Mouse (Mus musculus) megakaryocyte-erythroid progenitor cell, adult 5-6 weeks (primary cell): ENCODE results near the gene Ndufa8. TPM values are rescaled to one million over a fixed set of nuclear protein-coding genes. Genes with fewer than 3 reads are reported as not detected.

Experiments
- ATAC-seq: replicated peaks from 2 replicates; pipeline ENCODE4 v1.8.0; 2016; ENCODE audit warnings: mild to moderate bottlenecking, inconsistent platforms; ENCODE audit not compliant: severe bottlenecking, poor library complexity, low FRiP score, low TSS enrichment
- total RNA-seq, 2 experiments: library from RNA; stranded (forward) in 1 of 2; stranded (reverse) in 1 of 2; fragments of 200-1000, 215-1000 nt in 1 of 2; fragments of >200 nt in 1 of 2; fragmentation: Nextera tagmentation in 1 of 2; gene quantifications; 2 replicates each; pipeline ENCODE4 v1.2.3; 2014 to 2017

Gene Ndufa8
- total RNA-seq, 2 experiments from 2014 or later, result 52.5 to 160 TPM

- ATAC-seq, result no peak
These were observed 54.9 kb downstream of the Ndufa8 start for GRCm38 (mm10) chr2:35994303-35994702.

- no peak for ATAC-seq
These were observed 55.7 kb downstream of the Ndufa8 start for GRCm38 (mm10) chr2:35993481-35993880.

DNA sequence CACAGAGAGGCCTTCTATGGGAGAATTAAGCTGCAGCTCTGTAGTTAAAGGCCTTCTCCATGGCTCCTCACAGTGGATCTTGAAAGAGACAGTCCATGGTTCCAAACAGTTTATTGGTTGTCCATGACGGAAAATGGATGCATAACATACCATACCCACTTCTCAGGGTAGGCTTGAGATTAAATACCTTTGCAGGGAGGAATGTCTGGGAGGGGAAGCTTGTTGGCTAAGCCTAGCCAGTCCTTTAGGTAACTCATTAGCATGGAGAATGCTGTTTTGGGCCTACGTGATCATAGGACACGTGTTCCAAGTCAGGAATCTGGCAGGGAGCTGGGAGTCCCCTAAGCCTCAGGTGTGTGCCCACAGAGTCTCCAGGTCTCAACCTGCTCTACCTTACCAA, 56.9 kb downstream of the Ndufa8 start:
- ATAC-seq, result no peak

Other genes with a start within 250 kb of the Ndufa8 start
- gene Ttll11, start 69.5 kb downstream of the Ndufa8 start, total RNA-seq (2014; fragmentation: Nextera tagmentation), result 0.55 TPM in 1 of 2 replicates, not detected in the other
- gene Ttll11, start 69.5 kb downstream of the Ndufa8 start, total RNA-seq (2017), result 0.15 and 0.23 TPM in 2 replicates
- not detected in 2 replicates for gene Morn5, start 52 bp upstream of the Ndufa8 start, total RNA-seq (2014; fragmentation: Nextera tagmentation)
- not detected in 2 replicates for gene Morn5, start 52 bp upstream of the Ndufa8 start, total RNA-seq (2017)
- not detected in 2 replicates for gene Lhx6, start 56.0 kb upstream of the Ndufa8 start, total RNA-seq (2014; fragmentation: Nextera tagmentation)
- not detected in 2 replicates for gene Lhx6, start 56.0 kb upstream of the Ndufa8 start, total RNA-seq (2017)
- gene Mrrf, start 87.0 kb upstream of the Ndufa8 start, total RNA-seq (2014; fragmentation: Nextera tagmentation), result 22.5 and 23.4 TPM in 2 replicates
- gene Mrrf, start 87.0 kb upstream of the Ndufa8 start, total RNA-seq (2017), result 31.1 and 85.3 TPM in 2 replicates
- gene Rbm18, start 87.4 kb upstream of the Ndufa8 start, total RNA-seq (2014; fragmentation: Nextera tagmentation), result 16.6 and 17.7 TPM in 2 replicates
- 19.1 and 25.0 TPM in 2 replicates for gene Rbm18, start 87.4 kb upstream of the Ndufa8 start, total RNA-seq (2017)
- 1.2 and 8.5 TPM in 2 replicates for gene Ptgs1, start 181.0 kb upstream of the Ndufa8 start, total RNA-seq (2014; fragmentation: Nextera tagmentation)
- gene Ptgs1, start 181.0 kb upstream of the Ndufa8 start, total RNA-seq (2017), result 0.47 and 9.1 TPM in 2 replicates